Mouse (Mus musculus): Measurements from ENCODE around the gene Aif1.
A peak's percentile ranks its signal among the peaks of the same experiment; 100 is the strongest.
"Not testable (repeated sequence)": the region's sequence is repeated elsewhere in the genome, so short reads cannot be mapped to it uniquely, and the experiment has no call there.

The Aif1 gene

DNA sequence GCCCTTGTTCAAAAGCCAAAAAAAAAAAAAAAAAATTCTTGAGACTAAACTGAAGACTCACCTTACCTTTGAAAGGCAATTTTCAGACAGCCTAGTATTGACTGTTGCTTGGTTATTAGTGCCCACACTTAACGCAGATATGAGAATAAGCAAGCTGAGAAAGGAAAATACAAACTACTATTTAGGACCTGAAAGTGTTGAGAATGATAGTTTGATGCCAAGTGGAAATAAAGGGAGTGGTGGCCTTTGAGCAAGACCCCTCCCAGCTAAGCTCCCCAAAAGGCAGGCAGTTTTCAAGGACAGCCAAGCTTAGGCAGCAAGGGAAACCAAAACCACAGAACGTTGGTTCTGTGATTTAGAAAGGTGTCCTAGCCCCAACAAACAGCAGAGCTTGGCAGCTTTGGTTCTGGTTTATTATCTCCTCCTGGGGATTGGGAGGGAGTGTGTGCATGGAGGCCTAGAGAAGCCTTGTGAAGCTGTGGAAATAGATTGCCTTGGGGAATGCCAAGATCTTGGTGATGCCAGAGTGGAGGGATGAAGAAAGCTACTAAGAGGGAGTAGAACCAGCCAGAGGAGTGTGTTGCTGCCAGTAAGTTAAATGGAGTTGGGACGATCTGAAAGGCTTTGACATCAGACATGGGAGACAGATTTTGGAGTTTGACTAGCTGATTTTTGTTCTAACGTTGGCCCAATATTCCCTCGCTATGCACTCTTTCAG lies 27.8 kb downstream of the Aif1 start:
- DNase-seq (ENCODE audit: low spot score in 2 of 2): no peak

DNA sequence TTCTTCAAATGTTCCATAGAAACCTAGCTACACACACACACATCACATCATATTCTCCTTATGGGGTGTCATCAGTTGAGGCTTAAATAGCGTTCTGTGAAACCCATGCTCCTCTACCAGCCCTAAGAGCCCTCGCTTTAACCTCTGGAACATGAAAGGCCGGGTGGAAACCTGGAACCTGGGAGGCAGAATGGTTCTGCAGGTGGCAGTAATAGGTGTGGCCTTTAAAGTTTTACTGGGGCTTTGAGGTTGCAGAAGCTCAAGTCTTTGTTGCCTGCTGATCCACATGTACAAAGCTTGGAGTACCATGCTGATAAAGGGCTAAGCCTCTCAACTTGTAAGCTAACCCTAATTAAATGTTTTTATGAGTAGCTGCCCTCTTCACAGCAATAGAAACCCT lies 28.5 kb downstream of the Aif1 start:
- DNase-seq (ENCODE audit: low spot score in 2 of 2): no peak

GRCm38 (mm10) chr17:35146139-35146538 lies 29.7 kb downstream of the Aif1 start:
- no peak for DNase-seq (ENCODE audit: low spot score in 2 of 2)

- DNase-seq (ENCODE audit: low spot score in 2 of 2): no peak
Observed at GRCm38 (mm10) chr17:35141971-35142370, 33.9 kb downstream of the Aif1 start.

DNA sequence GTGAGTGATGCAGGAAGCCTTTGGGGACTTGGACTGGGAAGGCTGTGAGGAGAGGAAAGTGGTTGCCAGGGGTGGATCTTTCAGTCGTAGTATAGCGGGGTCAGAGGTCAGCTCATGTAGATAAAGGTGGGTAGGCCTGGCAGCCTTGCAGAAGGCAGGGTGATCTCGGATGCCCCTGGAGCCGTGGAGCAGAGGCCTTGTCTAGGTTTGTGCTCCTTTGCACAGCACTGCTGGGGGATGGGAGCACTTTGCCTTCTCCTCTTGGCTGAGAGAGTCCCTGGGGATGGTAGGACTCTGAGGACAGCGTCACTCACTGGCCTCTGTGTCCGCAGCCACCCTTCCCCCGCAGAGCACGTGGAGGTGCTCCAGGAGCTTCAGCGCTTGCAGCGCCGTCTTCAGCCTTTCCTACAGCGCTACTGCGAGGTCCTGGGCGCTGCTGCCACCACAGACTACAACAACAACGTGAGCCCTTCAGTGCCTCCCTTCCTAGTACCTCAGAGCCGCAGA lies 35.3 kb downstream of the Aif1 start:
- no peak for DNase-seq (ENCODE audit: low spot score in 2 of 2)

GRCm38 (mm10) chr17:35139269-35139668 lies 36.6 kb downstream of the Aif1 start:
- no peak for DNase-seq (ENCODE audit: low spot score in 2 of 2)

DNA sequence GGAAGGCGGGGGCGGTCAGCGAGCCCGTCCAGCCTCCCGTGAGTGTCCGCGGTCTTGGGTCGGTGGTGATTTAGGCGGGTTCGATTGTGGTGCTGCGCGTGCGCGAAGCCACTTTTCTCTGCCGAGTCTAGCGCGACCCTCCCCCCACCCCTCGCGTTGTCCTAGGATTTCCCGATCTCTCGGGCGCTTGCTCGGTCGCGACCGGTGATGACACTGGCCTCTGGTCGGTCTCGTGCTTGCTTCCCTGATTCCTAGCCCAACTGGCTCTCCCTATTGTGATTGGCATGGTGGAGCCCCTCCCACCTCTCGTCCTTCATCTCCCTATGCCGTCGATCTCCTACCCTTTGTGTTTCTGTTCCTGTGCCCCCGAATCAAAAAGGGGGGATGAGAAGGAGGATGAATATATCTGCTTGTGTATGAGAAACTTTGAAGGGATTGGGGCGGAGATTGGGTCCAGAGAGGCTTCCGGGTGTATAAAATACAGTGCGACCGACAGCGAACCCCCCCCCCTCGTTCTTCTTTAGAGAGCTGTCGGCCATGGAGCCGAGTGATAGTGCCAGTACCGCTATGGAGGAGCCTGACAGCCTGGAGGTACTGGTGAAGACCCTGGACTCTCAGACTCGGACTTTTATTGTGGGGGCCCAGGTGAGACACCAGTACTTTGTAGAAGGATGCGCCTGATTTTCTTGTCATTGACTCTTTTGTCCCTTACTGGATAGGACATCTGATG lies 40.1 kb downstream of the Aif1 start:
- no peak for DNase-seq (ENCODE audit: low spot score in 2 of 2)

- peak; percentile 95 to 96 for DNase-seq (ENCODE audit: low spot score in 2 of 2)
Observed at GRCm38 (mm10) chr17:35134801-35135590, 40.9 kb downstream of the Aif1 start, which contains the start of gene Bag6. Gene Bag6 (plus strand): TSS chr17:35135178.

GRCm38 (mm10) chr17:35133517-35133916 lies 42.4 kb downstream of the Aif1 start:
- no peak for DNase-seq (ENCODE audit: low spot score in 2 of 2)

GRCm38 (mm10) chr17:35132174-35132560 lies 43.7 kb downstream of the Aif1 start:
- no peak for DNase-seq (ENCODE audit: low spot score in 2 of 2)

DNA sequence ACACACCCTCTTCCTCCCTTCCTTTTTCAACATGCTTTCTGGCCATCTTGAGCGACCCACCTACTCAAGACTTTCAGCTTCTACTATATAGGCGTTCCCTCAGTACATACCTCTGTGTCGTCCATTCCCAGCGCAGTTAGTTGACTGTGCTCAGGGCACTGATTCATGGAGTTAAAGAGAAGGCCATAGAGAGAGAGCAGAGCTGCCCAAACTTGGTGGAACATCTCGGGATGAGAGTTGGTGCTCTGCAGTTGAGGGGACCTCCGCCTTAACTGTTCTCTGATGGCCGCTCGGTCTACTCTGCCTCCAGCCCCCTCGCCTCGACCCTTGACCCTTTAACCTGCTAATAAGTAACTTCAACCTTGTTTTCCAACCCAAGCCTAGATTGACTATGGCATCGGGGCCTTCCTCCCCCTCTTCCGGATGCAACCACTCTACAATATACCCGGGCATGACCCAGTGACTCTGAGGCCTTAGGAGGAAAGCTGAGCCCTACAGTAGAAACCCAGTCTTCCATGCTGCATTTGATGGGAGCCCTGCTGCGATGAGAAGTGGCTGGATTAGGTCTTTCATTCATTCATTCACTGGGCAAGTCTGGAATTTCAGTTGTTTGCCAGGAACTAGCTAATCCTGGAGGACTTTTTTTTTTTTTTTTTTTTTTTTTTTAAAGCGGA lies 44.2 kb downstream of the Aif1 start, which contains the start of gene Apom:
Gene Apom (minus strand): TSS at position 551 of the 674 bp plus-strand sequence.
- DNase-seq (ENCODE audit: low spot score in 2 of 2): no peak

- no peak for DNase-seq (ENCODE audit: low spot score in 2 of 2)
Observed at GRCm38 (mm10) chr17:35131038-35131437, 44.8 kb downstream of the Aif1 start.

GRCm38 (mm10) chr17:35128996-35129395 lies 46.9 kb downstream of the Aif1 start:
- DNase-seq (ENCODE audit: low spot score in 2 of 2): no peak

GRCm38 (mm10) chr17:35127017-35127416 lies 48.9 kb downstream of the Aif1 start:
- no peak for DNase-seq (ENCODE audit: low spot score in 2 of 2)

DNA sequence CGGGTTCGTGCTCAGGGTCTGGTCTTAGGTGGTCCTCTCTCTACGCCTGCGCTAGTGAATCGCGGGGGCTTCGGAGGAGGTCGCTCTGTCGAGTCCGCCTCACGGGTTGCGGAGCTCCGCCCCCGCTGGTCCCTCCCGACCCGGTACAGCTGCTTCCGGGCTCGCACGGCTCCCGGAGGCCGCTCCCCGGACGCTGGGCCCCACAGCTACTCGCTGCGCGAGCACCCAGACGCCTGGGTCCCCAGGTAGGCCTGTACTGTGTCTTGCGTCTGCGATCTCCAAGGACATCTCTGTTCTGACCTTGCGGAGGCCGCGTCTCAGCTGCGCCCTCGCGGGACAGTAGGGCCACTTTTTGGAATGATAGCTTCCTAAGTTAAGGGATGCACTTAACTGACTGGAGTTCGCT lies 49.7 kb downstream of the Aif1 start, which contains the start of gene D17H6S53E:
Gene D17H6S53E (plus strand): TSS at position 168 of the 406 bp plus-strand sequence.
- peak; percentile 75 to 83 for DNase-seq (ENCODE audit: low spot score in 2 of 2)

DNA sequence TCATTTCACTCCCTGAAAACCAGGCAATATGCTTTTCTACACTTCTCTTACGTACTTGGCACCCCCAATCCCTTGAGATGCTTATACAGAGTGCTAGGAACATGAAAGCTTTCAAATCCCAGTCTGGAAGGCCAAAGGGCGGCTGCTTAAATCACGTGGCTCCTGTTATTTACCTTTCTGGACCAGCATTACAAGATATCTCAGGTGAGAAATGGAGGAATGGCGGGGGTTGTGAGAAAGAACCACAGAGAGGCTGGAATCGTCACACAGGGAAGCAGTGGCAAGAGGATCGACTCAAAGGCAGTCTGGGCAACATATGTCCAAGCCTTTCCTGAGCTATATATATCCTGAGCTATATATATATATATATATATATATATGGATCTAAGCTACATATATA lies 50.3 kb downstream of the Aif1 start:
- no peak for DNase-seq (ENCODE audit: low spot score in 2 of 2)

GRCm38 (mm10) chr17:35125081-35125480 lies 50.8 kb downstream of the Aif1 start:
- no peak for DNase-seq (ENCODE audit: low spot score in 2 of 2)

- DNase-seq (ENCODE audit: low spot score in 2 of 2): not testable (repeated sequence)
Observed at GRCm38 (mm10) chr17:35124261-35124896, 51.5 kb downstream of the Aif1 start.

DNA sequence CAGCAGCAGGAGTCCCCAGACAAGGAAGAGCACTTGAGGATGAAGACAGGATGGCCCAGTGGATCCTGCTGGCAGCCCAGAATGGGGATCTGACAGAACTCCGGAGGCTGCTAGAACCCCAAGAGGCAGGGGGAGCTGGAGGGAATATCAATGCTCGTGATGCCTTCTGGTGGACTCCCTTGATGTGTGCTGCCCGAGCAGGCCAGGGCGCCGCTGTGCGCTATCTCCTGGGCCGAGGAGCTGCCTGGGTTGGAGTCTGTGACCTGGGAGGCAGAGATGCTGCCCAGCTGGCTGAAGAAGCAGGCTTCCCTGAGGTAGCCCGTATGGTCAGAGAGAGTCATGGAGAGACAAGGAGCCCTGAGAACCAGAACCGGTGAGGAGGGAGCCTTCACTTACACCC lies 52.6 kb downstream of the Aif1 start:
- not testable (repeated sequence) for DNase-seq (ENCODE audit: low spot score in 2 of 2)

- peak in 1 of 2 experiments; percentile 64 for DNase-seq (ENCODE audit: low spot score in 2 of 2)
Observed at GRCm38 (mm10) chr17:35121871-35122303, 54.0 kb downstream of the Aif1 start, which contains the start of gene Csnk2b. Gene Csnk2b (minus strand): TSS chr17:35122053.

Measured in spleen, postnatal 10 days (tissue).